Mouse (Mus musculus): ENCODE data around the gene Hdac9.

DNA sequence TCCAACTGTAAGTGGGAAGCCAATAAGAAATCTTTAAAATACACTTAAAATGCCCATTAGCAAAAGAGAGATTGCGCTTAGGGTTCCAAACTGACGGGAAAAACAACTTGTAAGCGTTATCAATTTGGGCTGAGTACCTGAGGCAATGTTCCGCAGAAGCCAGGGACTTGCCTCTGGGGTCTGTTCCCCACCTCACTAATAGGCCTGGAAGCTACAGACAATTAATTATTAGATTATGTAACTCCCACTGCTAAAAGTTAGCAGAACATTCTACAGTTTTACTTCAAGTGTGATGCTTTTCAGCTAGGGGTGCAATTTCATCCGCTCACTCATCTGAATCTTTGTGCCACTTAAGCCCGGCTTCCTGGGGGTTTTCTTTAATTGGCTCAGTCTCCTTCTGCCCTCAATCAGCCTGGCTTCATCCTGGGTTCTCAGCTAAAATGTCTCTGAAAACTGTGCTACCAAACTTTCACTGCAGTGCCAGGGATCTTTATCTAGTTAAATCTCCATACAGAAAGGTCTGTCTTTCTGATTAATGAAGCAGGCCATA is 149.6 kb downstream of the Hdac9 start:
- TF ChIP-seq CTCF (IDR thresholded peaks at IDR 0.05; ENCODE audit: control insufficient read depth, insufficient read depth, low read length): no peak
- TF ChIP-seq POLR2A (IDR thresholded peaks at IDR 0.05; ENCODE audit: borderline replicate concordance, control insufficient read depth, low read depth, low read length): no peak
